Mouse (Mus musculus): Measurements from ENCODE around the gene Slc16a11.

The Slc16a11 gene

DNA sequence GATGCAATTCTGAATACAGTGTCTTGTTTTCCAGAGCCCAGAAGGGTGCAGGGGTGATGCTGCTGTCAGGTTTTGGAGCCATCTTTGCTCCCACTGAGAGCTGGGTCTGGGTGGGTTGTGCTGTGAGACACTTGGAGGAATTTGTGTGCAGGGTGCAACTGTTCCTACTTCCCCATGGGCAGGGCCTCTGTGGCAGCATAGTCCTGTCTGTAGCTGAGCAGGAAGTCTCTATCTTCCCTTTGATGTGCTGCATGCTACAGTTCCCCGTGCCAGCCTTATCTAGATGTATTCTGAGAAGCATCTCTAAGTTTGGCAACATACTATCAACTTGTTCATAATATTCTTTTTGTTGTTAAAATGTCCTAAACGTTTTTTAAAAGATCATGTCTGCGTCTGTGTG lies 52.7 kb downstream of the Slc16a11 start:
- Histone ChIP-seq H3K9me3 (ENCODE audit: low read length) (no peaks in the 10 kb centered on the region), H3K36me3 (ENCODE audit: insufficient read depth, low read length) (no peaks in the 10 kb centered on the region), H3K4me3 (replicated peaks; ENCODE audit: low read length) (no peak overlapping the region), H3K27me3 (ENCODE audit: insufficient read depth, low read length) (no peaks in the 10 kb centered on the region; the same call in 1 of the 2 replicates), H3K4me1 (replicated peaks; ENCODE audit: low read depth, low read length) (no peaks in the 10 kb centered on the region)
- TF ChIP-seq NANOG (IDR thresholded peaks at IDR 0.05; ENCODE audit: borderline replicate concordance, low read length) (no peak), CTCF (conservative IDR thresholded peaks at IDR 0.05; ENCODE audit: low read length) (no peak)

DNA sequence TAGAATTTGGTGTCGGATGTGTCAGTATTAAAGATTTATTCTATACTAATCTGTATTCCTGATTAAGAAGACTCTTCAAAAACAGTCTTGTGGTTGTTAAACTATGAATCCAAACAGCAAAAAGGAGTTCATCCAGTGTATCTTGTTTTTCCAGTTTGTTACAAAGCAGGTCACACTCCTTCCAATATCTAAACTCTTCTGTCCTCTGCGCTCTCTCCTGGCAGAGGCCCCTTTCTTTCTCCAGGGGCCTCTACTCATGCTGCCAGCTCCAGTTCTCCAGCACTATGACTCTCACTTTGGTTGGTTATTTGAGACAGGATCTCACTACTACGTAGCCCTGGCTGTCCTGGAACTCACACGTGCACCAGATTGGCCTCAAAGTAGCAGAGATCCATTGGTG lies 53.3 kb downstream of the Slc16a11 start:
- no peak for TF ChIP-seq POU5F1 (IDR thresholded peaks at IDR 0.05; ENCODE audit: borderline replicate concordance, low read length)
- no peak for TF ChIP-seq CTCF (conservative IDR thresholded peaks at IDR 0.05; ENCODE audit: low read length)
- TF ChIP-seq NANOG (IDR thresholded peaks at IDR 0.05; ENCODE audit: borderline replicate concordance, low read length) = no peak
- Histone ChIP-seq H3K9me3 (ENCODE audit: low read length) (no peaks in the 10 kb centered on the region), H3K27me3 (ENCODE audit: insufficient read depth, low read length) (no peaks in the 10 kb centered on the region; the same call in 1 of the 2 replicates)

More for the DNA sequence above, 53.3 kb downstream of the Slc16a11 start:
- H3K4me3 ChIP-seq (replicated peaks; ENCODE audit: low read length) = no peak overlapping the region
- H3K36me3 ChIP-seq (ENCODE audit: insufficient read depth, low read length) = no peaks in the 10 kb centered on the region
- no peaks in the 10 kb centered on the region for H3K4me1 ChIP-seq (replicated peaks; ENCODE audit: low read depth, low read length)
